Mouse (Mus musculus) urinary bladder, postnatal 14 days (tissue): ENCODE data around the gene Nck1.

Source experiments
- DNase-seq: peaks from one replicate; pipeline ENCODE4 v3.0.0; 2021; ENCODE audit warnings: low spot score

Gene Nck1

GRCm38 (mm10) chr9:100470936-100471604 is 74.9 kb downstream of the Nck1 start:
- DNase-seq: peak; percentile 80

GRCm38 (mm10) chr9:100470228-100470627 is 75.7 kb downstream of the Nck1 start:
- no peak for DNase-seq

GRCm38 (mm10) chr9:100469681-100470080 is 76.3 kb downstream of the Nck1 start:
- DNase-seq: no peak

- DNase-seq: no peak
Measured at GRCm38 (mm10) chr9:100468151-100468550, 77.8 kb downstream of the Nck1 start.

GRCm38 (mm10) chr9:100467653-100468052 is 78.3 kb downstream of the Nck1 start:
- peak; percentile 70 for DNase-seq

GRCm38 (mm10) chr9:100466743-100467142 is 79.2 kb downstream of the Nck1 start:
- DNase-seq: peak; percentile 72

GRCm38 (mm10) chr9:100465988-100466387 is 79.9 kb downstream of the Nck1 start:
- no peak for DNase-seq

GRCm38 (mm10) chr9:100465380-100465779 is 80.6 kb downstream of the Nck1 start:
- DNase-seq: no peak

GRCm38 (mm10) chr9:100463771-100464170 is 82.2 kb downstream of the Nck1 start:
- DNase-seq: no peak

GRCm38 (mm10) chr9:100462098-100462497 is 83.8 kb downstream of the Nck1 start:
- no peak for DNase-seq

GRCm38 (mm10) chr9:100461671-100462070 is 84.3 kb downstream of the Nck1 start:
- peak; percentile 58 for DNase-seq

- DNase-seq: no peak
Measured at GRCm38 (mm10) chr9:100460203-100460602, 85.7 kb downstream of the Nck1 start.

- no peak for DNase-seq
Measured at GRCm38 (mm10) chr9:100457971-100458681, 87.8 kb downstream of the Nck1 start.

- DNase-seq: no peak
Measured at GRCm38 (mm10) chr9:100454664-100454993, 91.3 kb downstream of the Nck1 start.

GRCm38 (mm10) chr9:100453944-100454663 is 91.8 kb downstream of the Nck1 start:
- DNase-seq: peak; percentile 81

- peak; percentile 30 for DNase-seq
Measured at GRCm38 (mm10) chr9:100452432-100452831, 93.5 kb downstream of the Nck1 start.

GRCm38 (mm10) chr9:100446059-100446686 is 99.8 kb downstream of the Nck1 start:
- peak; percentile 83 for DNase-seq
